Mouse (Mus musculus) lung, postnatal 10 days (tissue): ENCODE data around the gene Arhgef17.

Source experiments
- DNase-seq: peaks from one replicate; pipeline ENCODE4 v3.0.0; 2021

Arhgef17 gene

GRCm38 (mm10) chr7:100911791-100912190 is 20.1 kb downstream of the Arhgef17 start:
- DNase-seq, result no peak

- peak; percentile 76 for DNase-seq
Measured at GRCm38 (mm10) chr7:100911246-100911770, 20.6 kb downstream of the Arhgef17 start.

GRCm38 (mm10) chr7:100908567-100908966 is 23.3 kb downstream of the Arhgef17 start:
- peak; percentile 80 for DNase-seq

- peak; percentile 81 for DNase-seq
Measured at GRCm38 (mm10) chr7:100908061-100908460, 23.8 kb downstream of the Arhgef17 start.

- peak; percentile 90 for DNase-seq
Measured at GRCm38 (mm10) chr7:100907231-100907630, 24.7 kb downstream of the Arhgef17 start.

GRCm38 (mm10) chr7:100906029-100906789 is 25.7 kb downstream of the Arhgef17 start:
- no peak for DNase-seq

GRCm38 (mm10) chr7:100905037-100905436 is 26.9 kb downstream of the Arhgef17 start:
- DNase-seq, result peak; percentile 81

GRCm38 (mm10) chr7:100904612-100905011 is 27.3 kb downstream of the Arhgef17 start:
- DNase-seq, result no peak

- DNase-seq, result no peak
Measured at GRCm38 (mm10) chr7:100902451-100903137, 29.3 kb downstream of the Arhgef17 start.

GRCm38 (mm10) chr7:100897828-100898227 is 34.1 kb downstream of the Arhgef17 start:
- DNase-seq, result no peak

- DNase-seq, result no peak
Measured at GRCm38 (mm10) chr7:100894833-100895226, 37.1 kb downstream of the Arhgef17 start.

- no peak for DNase-seq
Measured at GRCm38 (mm10) chr7:100894057-100894832, 37.7 kb downstream of the Arhgef17 start.

GRCm38 (mm10) chr7:100893249-100894056 is 38.5 kb downstream of the Arhgef17 start:
- DNase-seq, result peak; percentile 71

- peak; percentile 69 for DNase-seq
Measured at GRCm38 (mm10) chr7:100886535-100886934, 45.4 kb downstream of the Arhgef17 start.

GRCm38 (mm10) chr7:100884460-100884859 is 47.4 kb downstream of the Arhgef17 start:
- no peak for DNase-seq

- DNase-seq, result no peak
Measured at GRCm38 (mm10) chr7:100881950-100882349, 50.0 kb downstream of the Arhgef17 start.

- DNase-seq, result no peak
Measured at GRCm38 (mm10) chr7:100881531-100881930, 50.4 kb downstream of the Arhgef17 start.

- peak; percentile 90 for DNase-seq
Measured at GRCm38 (mm10) chr7:100879595-100879994, 52.3 kb downstream of the Arhgef17 start.

GRCm38 (mm10) chr7:100876771-100877170 is 55.1 kb downstream of the Arhgef17 start:
- no peak for DNase-seq

- DNase-seq, result no peak
Measured at GRCm38 (mm10) chr7:100876293-100876692, 55.6 kb downstream of the Arhgef17 start.

GRCm38 (mm10) chr7:100875822-100876221 is 56.1 kb downstream of the Arhgef17 start:
- DNase-seq, result no peak

GRCm38 (mm10) chr7:100873197-100873596 is 58.7 kb downstream of the Arhgef17 start:
- no peak for DNase-seq
